Mouse (Mus musculus): ENCODE measurements at regions not wholly inside any gene's neighbourhood (a gene's known extent, or its start where the extent isn't known, plus 50 kb on each side); places are given as distances from the start of the nearest gene placed in this dataset.

DNA sequence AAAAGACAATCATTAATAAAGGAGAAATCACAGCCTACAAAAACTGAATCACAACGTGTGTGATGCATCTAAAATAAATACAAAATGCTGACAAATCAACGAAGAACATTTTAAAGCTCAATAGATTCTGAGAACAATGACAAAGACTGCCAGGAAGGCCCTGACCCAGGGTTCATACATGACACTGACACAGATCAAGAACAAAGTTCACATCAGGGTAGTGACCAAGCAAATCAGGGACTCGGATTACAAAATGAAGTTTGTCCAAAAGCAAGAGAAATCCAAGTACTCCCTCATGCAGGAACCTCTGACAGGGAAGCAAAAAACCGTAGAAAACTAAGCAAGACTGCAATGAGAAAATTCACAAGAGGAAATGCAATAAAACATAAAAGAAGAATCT, 94.1 kb upstream of the Spred1 start:
- Histone ChIP-seq H3K4me2 (ENCODE audit: low read length) (no peak overlapping the region), H3K4me1 (ENCODE audit: control insufficient read depth, insufficient read depth, low read length) (no peaks in the 10 kb centered on the region), H3K27ac (ENCODE audit: low read depth, low read length) (no peak overlapping the region), H3K36me3 (ENCODE audit: control insufficient read depth, insufficient read depth, low read length) (no peaks in the 10 kb centered on the region), H3K9ac (ENCODE audit: low read length) (no peak overlapping the region), H3K9me3 (replicated peaks; ENCODE audit: control insufficient read depth, low read length) (peaks cover 4% of the 10 kb centered on the region; the same call in 1 of the 2 replicates), H3K27me3 (replicated peaks; ENCODE audit: control insufficient read depth, insufficient read depth, low read length) (no peaks in the 10 kb centered on the region), H3K4me3 (ENCODE audit: low read depth, low read length) (no peak overlapping the region)
- DNase-seq (ENCODE audit: low spot score) (no peak), ATAC-seq (no peak)
- WGBS: 75% methylated on average over 4 of the region's 4 CpGs

DNA sequence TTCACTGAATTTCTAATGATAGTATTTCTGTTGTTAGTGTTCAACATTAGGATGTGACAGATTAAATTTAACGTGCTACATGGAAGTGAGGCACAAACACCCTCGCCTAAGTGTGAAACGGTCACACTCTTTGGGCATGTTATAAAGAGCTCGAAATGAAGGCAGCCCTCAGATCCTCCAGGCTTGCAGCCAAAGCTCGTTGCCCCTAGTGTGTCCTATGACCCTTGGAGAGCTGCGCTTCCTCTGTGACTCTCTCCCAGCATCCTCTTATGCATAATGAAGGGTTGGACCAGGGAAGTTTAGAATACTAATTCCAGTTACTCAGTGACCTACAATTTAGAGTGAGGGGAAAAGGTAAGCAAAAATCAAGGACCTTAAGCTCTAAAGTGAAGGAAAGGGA, 92.4 kb upstream of the Spred1 start:
- WGBS: 75% methylated on average over 6 of the region's 6 CpGs
- no peak for DNase-seq (ENCODE audit: low spot score)
- H3K4me3 ChIP-seq (ENCODE audit: low read depth, low read length): no peak overlapping the region

DNA sequence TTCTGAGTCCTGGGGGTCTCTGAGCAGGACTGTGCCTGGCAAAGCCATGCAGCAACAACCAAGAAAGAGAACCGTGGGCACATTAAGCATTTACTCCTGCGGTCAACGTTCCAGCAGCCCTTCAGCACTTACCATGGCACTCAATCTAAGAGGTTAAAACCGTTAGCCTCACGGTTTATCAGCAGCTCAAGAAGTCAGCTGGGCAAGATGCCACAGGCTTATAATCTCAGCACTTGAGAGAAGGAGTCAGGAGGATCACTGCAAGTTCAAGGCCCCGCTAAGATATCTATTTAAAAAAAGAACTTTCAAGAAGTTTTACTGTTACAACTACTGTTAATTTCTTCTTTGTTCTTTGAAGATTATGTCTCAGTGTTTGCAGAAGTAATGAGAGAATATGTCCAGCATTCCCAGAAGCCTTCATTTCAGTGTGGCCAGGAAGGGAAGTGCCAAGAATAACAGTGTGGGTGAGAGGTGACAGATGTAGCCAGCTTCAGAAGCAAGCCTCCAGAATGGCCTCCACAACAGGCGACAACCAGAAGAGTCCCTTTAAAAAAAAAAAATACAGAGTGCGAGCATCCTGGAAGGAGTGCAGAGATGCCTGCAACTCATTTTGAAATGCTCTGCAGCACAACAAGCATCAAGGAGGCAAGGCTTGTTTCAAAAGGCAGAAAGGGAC, 84.8 kb upstream of the Spred1 start:
- H3K9ac ChIP-seq (ENCODE audit: low read length): no peak overlapping the region
- no peak overlapping the region for H3K4me3 ChIP-seq (ENCODE audit: low read depth, low read length)
- DNase-seq (ENCODE audit: low spot score) (no peak), ATAC-seq (no peak)
- 84% methylated on average over 8 of the region's 8 CpGs for WGBS
- no peaks in the 10 kb centered on the region for H3K4me1 ChIP-seq (ENCODE audit: control insufficient read depth, insufficient read depth, low read length)
- H3K36me3 ChIP-seq (ENCODE audit: control insufficient read depth, insufficient read depth, low read length): no peaks in the 10 kb centered on the region
- no peaks in the 10 kb centered on the region for H3K27me3 ChIP-seq (replicated peaks; ENCODE audit: control insufficient read depth, insufficient read depth, low read length)
- peaks cover 4% of the 10 kb centered on the region; the same call in 1 of the 2 replicates for H3K9me3 ChIP-seq (replicated peaks; ENCODE audit: control insufficient read depth, low read length)
- H3K4me2 ChIP-seq (ENCODE audit: low read length): no peak overlapping the region
- no peak overlapping the region for H3K27ac ChIP-seq (ENCODE audit: low read depth, low read length)

More for the DNA sequence above, 92.4 kb upstream of the Spred1 start:
- Histone ChIP-seq H3K27me3 (replicated peaks; ENCODE audit: control insufficient read depth, insufficient read depth, low read length) (no peaks in the 10 kb centered on the region), H3K27ac (ENCODE audit: low read depth, low read length) (no peak overlapping the region), H3K9me3 (replicated peaks; ENCODE audit: control insufficient read depth, low read length) (peaks cover 4% of the 10 kb centered on the region; the same call in 1 of the 2 replicates), H3K9ac (ENCODE audit: low read length) (no peak overlapping the region), H3K4me2 (ENCODE audit: low read length) (no peak overlapping the region), H3K36me3 (ENCODE audit: control insufficient read depth, insufficient read depth, low read length) (no peaks in the 10 kb centered on the region), H3K4me1 (ENCODE audit: control insufficient read depth, insufficient read depth, low read length) (no peaks in the 10 kb centered on the region)
- ATAC-seq: no peak

DNA sequence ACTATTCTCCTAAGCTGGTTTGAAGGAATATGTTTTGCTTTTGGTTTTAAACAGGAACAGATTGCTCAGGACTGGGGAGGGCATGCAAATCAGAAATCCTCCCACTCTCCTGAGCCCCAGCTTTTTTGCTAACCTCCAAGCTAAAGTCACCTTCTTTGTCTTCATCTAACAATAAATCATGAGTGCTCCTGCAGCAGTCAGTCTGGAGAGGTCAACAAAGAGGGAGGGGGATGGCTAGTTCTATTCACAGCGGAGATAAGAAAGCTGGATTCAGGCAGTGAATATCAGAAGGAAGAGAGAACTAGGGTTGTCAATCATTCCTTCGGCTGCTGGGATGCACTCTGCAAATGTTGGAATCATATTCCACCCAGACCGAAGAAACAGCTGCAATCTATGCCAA, 81.0 kb upstream of the Spred1 start:
- Histone ChIP-seq H3K27me3 (replicated peaks; ENCODE audit: control insufficient read depth, insufficient read depth, low read length) (no peaks in the 10 kb centered on the region), H3K27ac (ENCODE audit: low read depth, low read length) (no peak overlapping the region), H3K9ac (ENCODE audit: low read length) (no peak overlapping the region), H3K4me1 (ENCODE audit: control insufficient read depth, insufficient read depth, low read length) (no peaks in the 10 kb centered on the region), H3K4me3 (ENCODE audit: low read depth, low read length) (no peak overlapping the region), H3K9me3 (replicated peaks; ENCODE audit: control insufficient read depth, low read length) (no peaks in the 10 kb centered on the region), H3K36me3 (ENCODE audit: control insufficient read depth, insufficient read depth, low read length) (no peaks in the 10 kb centered on the region), H3K4me2 (ENCODE audit: low read length) (no peak overlapping the region)
- ATAC-seq: no peak
- 52% methylated on average over 3 of the region's 3 CpGs for WGBS
- no peak for DNase-seq (ENCODE audit: low spot score)

DNA sequence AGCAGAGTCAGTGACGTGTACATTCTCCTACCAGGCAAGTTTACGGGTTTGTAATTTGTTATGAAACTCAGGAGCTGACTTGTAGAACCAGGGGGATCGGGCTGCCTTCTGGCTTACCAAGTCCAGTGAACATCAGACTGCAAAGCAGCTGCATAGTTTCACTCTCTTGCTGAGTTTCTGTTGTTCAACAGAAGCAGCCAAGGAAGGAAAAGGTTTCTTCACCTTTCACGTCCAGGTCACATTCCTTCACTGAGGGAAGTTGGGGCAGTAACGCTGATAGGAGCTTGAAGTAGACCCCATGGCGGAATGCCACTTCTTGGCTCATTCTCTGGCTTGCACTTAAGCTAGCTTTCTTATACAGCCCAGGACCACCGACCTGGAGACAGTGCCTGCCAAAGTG, 77.3 kb upstream of the Spred1 start:
- H3K4me2 ChIP-seq (ENCODE audit: low read length): no peak overlapping the region
- H3K4me3 ChIP-seq (ENCODE audit: low read depth, low read length): no peak overlapping the region
- H3K4me1 ChIP-seq (ENCODE audit: control insufficient read depth, insufficient read depth, low read length): no peaks in the 10 kb centered on the region
- no peak for DNase-seq (ENCODE audit: low spot score)
- H3K9me3 ChIP-seq (replicated peaks; ENCODE audit: control insufficient read depth, low read length): no peaks in the 10 kb centered on the region
- H3K9ac ChIP-seq (ENCODE audit: low read length): no peak overlapping the region
- no peaks in the 10 kb centered on the region for H3K36me3 ChIP-seq (ENCODE audit: control insufficient read depth, insufficient read depth, low read length)
- no peak overlapping the region for H3K27ac ChIP-seq (ENCODE audit: low read depth, low read length)
- WGBS: 87% methylated on average over 7 of the region's 7 CpGs
- no peak for ATAC-seq
- no peaks in the 10 kb centered on the region for H3K27me3 ChIP-seq (replicated peaks; ENCODE audit: control insufficient read depth, insufficient read depth, low read length)

DNA sequence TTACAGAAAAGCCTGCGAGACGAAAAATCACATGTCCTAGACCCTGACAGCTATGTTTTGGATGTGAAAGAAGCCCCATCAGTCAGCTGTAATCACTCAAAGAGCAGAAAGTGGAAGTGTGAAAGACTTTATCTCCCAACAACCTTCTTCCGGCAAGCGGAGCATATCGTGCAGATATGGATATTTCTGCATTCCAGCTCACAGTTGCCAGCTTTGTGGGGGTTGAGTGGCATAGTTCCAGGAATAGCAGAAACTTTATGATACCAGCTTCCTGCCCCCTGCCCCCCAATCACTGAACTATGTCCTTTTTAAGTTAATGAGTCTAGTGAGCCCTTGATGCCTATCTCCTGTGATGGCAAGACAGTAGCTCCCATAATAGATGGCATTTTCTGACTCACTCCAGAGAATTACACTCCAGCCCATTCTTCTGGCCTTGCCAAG, 72.9 kb upstream of the Spred1 start:
- Histone ChIP-seq H3K9me3 (replicated peaks; ENCODE audit: control insufficient read depth, low read length) (no peaks in the 10 kb centered on the region), H3K27me3 (replicated peaks; ENCODE audit: control insufficient read depth, insufficient read depth, low read length) (no peaks in the 10 kb centered on the region), H3K36me3 (ENCODE audit: control insufficient read depth, insufficient read depth, low read length) (no peaks in the 10 kb centered on the region), H3K27ac (ENCODE audit: low read depth, low read length) (no peak overlapping the region), H3K4me2 (ENCODE audit: low read length) (no peak overlapping the region), H3K9ac (ENCODE audit: low read length) (no peak overlapping the region), H3K4me1 (ENCODE audit: control insufficient read depth, insufficient read depth, low read length) (no peaks in the 10 kb centered on the region), H3K4me3 (ENCODE audit: low read depth, low read length) (no peak overlapping the region)
- 88% methylated on average over 5 of the region's 5 CpGs for WGBS
- DNase-seq (ENCODE audit: low spot score) (no peak), ATAC-seq (no peak)

DNA sequence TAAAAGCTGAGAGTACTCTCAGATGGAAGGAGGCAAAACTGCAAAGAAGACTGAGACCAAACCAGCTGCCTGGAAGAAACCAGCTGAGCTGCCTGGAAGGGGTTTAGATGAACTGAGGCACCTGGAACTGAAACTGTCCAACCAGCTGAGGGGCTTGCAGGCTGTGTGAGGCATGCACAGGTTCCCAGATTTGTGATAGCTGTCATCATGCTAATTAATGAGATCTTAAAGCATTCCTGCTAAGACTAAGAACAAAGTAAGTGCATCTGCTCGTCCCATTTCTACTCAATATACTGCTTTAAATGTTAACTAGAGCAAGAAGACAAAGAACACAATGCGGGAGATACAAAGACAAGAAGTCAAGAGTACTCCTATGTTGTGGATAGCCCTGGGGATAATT, 71.1 kb upstream of the Spred1 start:
- no peaks in the 10 kb centered on the region for H3K9me3 ChIP-seq (replicated peaks; ENCODE audit: control insufficient read depth, low read length)
- WGBS: 65% methylated on average over 2 of the region's 2 CpGs
- H3K27me3 ChIP-seq (replicated peaks; ENCODE audit: control insufficient read depth, insufficient read depth, low read length): no peaks in the 10 kb centered on the region
- no peak overlapping the region for H3K27ac ChIP-seq (ENCODE audit: low read depth, low read length)
- DNase-seq (ENCODE audit: low spot score): no peak
- no peaks in the 10 kb centered on the region for H3K4me1 ChIP-seq (ENCODE audit: control insufficient read depth, insufficient read depth, low read length)
- H3K4me3 ChIP-seq (ENCODE audit: low read depth, low read length): no peak overlapping the region
- H3K9ac ChIP-seq (ENCODE audit: low read length): no peak overlapping the region
- no peaks in the 10 kb centered on the region for H3K36me3 ChIP-seq (ENCODE audit: control insufficient read depth, insufficient read depth, low read length)
- no peak for ATAC-seq
- H3K4me2 ChIP-seq (ENCODE audit: low read length): no peak overlapping the region

DNA sequence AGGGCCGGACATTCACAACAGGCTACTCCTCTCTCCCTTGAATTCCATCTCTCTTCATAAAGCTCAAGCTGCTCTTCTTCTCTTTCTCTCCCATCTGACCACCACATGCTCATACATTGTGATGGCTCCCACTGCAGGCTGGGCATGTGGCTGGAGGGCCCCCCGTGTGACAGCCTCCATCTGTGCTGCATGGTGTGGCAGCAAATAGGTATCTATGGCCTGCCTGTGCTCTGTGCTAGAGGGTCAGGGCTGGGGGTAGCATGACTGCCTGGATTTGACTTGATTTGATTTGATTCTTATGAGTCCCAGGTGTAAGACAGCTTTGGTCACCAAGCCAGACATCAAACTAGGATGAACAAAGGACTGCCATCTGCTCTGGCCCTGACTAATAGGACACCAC, 57.0 kb upstream of the Spred1 start:
- Histone ChIP-seq H3K36me3 (ENCODE audit: control insufficient read depth, insufficient read depth, low read length) (no peaks in the 10 kb centered on the region), H3K4me2 (ENCODE audit: low read length) (no peak overlapping the region), H3K27ac (ENCODE audit: low read depth, low read length) (no peak overlapping the region), H3K9me3 (replicated peaks; ENCODE audit: control insufficient read depth, low read length) (no peaks in the 10 kb centered on the region), H3K27me3 (replicated peaks; ENCODE audit: control insufficient read depth, insufficient read depth, low read length) (no peaks in the 10 kb centered on the region), H3K4me3 (ENCODE audit: low read depth, low read length) (no peak overlapping the region), H3K4me1 (ENCODE audit: control insufficient read depth, insufficient read depth, low read length) (no peaks in the 10 kb centered on the region), H3K9ac (ENCODE audit: low read length) (no peak overlapping the region)
- DNase-seq (ENCODE audit: low spot score): no peak
- ATAC-seq: no peak
- 85% methylated on average over 2 of the region's 2 CpGs for WGBS

DNA sequence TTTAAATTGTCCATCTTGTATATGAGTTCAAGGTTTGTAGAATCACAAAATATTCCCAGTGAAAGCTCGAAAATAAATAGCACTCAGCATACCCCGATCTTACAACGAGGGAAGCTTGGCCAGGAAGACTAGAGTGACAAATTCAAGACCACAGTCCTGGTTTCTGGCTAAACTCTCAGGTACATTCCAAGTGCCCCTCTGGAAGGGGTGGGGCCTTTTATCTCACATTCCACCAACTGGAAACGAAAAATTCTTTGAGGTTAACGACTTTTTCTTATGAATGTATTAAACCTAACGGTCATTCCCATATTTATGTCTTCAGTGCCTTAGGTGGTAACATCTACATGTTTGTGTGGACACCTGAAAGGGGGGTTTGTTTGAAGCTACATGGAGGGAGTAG, 50.8 kb upstream of the Spred1 start:
- no peaks in the 10 kb centered on the region for H3K36me3 ChIP-seq (ENCODE audit: control insufficient read depth, insufficient read depth, low read length)
- no peaks in the 10 kb centered on the region for H3K4me1 ChIP-seq (ENCODE audit: control insufficient read depth, insufficient read depth, low read length)
- H3K4me3 ChIP-seq (ENCODE audit: low read depth, low read length): no peak overlapping the region
- DNase-seq (ENCODE audit: low spot score) (no peak), ATAC-seq (no peak)
- no peak overlapping the region for H3K9ac ChIP-seq (ENCODE audit: low read length)
- H3K27ac ChIP-seq (ENCODE audit: low read depth, low read length): no peak overlapping the region
- no peaks in the 10 kb centered on the region for H3K9me3 ChIP-seq (replicated peaks; ENCODE audit: control insufficient read depth, low read length)
- no peak overlapping the region for H3K4me2 ChIP-seq (ENCODE audit: low read length)
- no peaks in the 10 kb centered on the region for H3K27me3 ChIP-seq (replicated peaks; ENCODE audit: control insufficient read depth, insufficient read depth, low read length)
- 81% methylated on average over 6 of the region's 6 CpGs for WGBS
